Mouse (Mus musculus): ENCODE data around the gene Plxna4. TPM values are rescaled to one million over a fixed set of nuclear protein-coding genes. Genes with fewer than 3 reads are reported as not detected.
A peak's percentile ranks its signal among the peaks of the same experiment; 100 is the strongest.

The Plxna4 gene
- total RNA-seq, 2 experiments from 2014 or later = 2.1 to 2.6 TPM

- no peak for DNase-seq (ENCODE audit: low spot score)
Measured at GRCm38 (mm10) chr6:32183651-32184185, 404.3 kb downstream of the Plxna4 start.

GRCm38 (mm10) chr6:32180012-32180358 is 408.0 kb downstream of the Plxna4 start:
- DNase-seq (ENCODE audit: low spot score) = no peak

GRCm38 (mm10) chr6:32179346-32180011 is 408.5 kb downstream of the Plxna4 start:
- peak; percentile 34 for DNase-seq (ENCODE audit: low spot score)

- DNase-seq (ENCODE audit: low spot score) = no peak
Measured at GRCm38 (mm10) chr6:32177905-32178304, 410.1 kb downstream of the Plxna4 start.

- peak; percentile 27 for DNase-seq (ENCODE audit: low spot score)
Measured at GRCm38 (mm10) chr6:32167725-32168124, 420.3 kb downstream of the Plxna4 start.

- DNase-seq (ENCODE audit: low spot score) = no peak
Measured at GRCm38 (mm10) chr6:32160370-32160769, 427.6 kb downstream of the Plxna4 start.

- DNase-seq (ENCODE audit: low spot score) = no peak
Measured at GRCm38 (mm10) chr6:32159931-32160330, 428.1 kb downstream of the Plxna4 start.

GRCm38 (mm10) chr6:32158347-32158746 is 429.6 kb downstream of the Plxna4 start:
- DNase-seq (ENCODE audit: low spot score) = no peak

GRCm38 (mm10) chr6:32153170-32153569 is 434.8 kb downstream of the Plxna4 start:
- no peak for DNase-seq (ENCODE audit: low spot score)

- DNase-seq (ENCODE audit: low spot score) = no peak
Measured at GRCm38 (mm10) chr6:32150836-32151235, 437.2 kb downstream of the Plxna4 start.

- no peak for DNase-seq (ENCODE audit: low spot score)
Measured at GRCm38 (mm10) chr6:32144771-32145170, 443.2 kb downstream of the Plxna4 start.

- no peak for DNase-seq (ENCODE audit: low spot score)
Measured at GRCm38 (mm10) chr6:32139537-32139936, 448.5 kb downstream of the Plxna4 start.

- no peak for DNase-seq (ENCODE audit: low spot score)
Measured at GRCm38 (mm10) chr6:32126914-32127313, 461.1 kb downstream of the Plxna4 start.

- DNase-seq (ENCODE audit: low spot score) = no peak
Measured at GRCm38 (mm10) chr6:32122584-32123265, 465.3 kb downstream of the Plxna4 start.

- DNase-seq (ENCODE audit: low spot score) = no peak
Measured at GRCm38 (mm10) chr6:32120931-32121330, 467.1 kb downstream of the Plxna4 start.

- DNase-seq (ENCODE audit: low spot score) = no peak
Measured at GRCm38 (mm10) chr6:32109207-32109606, 478.8 kb downstream of the Plxna4 start.

GRCm38 (mm10) chr6:32105547-32106275 is 482.3 kb downstream of the Plxna4 start:
- DNase-seq (ENCODE audit: low spot score) = no peak
